22 mouse cellular contexts compared by ENCODE assay signal in genomic region chr1:144695253-144695652, GRCm38 (mm10).
"Had no signal": no experiment of that assay in that cellular context is flagged by ENCODE, and none has a peak within 500 bp of the region (broad histone marks: within the 10 kb centered on the region; RNA-seq: fewer than 3 reads in every experiment).

No protein-coding gene starts in this region.

- DNase-seq: liver, embryonic 13.5 days; liver, postnatal 0 days; lung, adult 2 months; lung, postnatal 14 days; lung, postnatal 36 days; retina, postnatal 1 day; right cerebral cortex, adult 18-20 months; right cerebral cortex, postnatal 25 days; right cerebral cortex, postnatal 4 days; spleen, adult 18-20 months; thymus, adult 2 months; thymus, postnatal 25 days had no signal

- H3K9ac ChIP-seq: liver, embryonic 13.5 days; liver, embryonic 15.5 days; liver, postnatal 0 days; lung, embryonic 15.5 days; midbrain, embryonic 13.5 days; midbrain, embryonic 15.5 days; neural tube, embryonic 12.5 days; stomach, embryonic 15.5 days had no signal

- H3K4me2 ChIP-seq: liver, embryonic 13.5 days; liver, embryonic 15.5 days; lung, embryonic 15.5 days; midbrain, embryonic 11.5 days; midbrain, embryonic 13.5 days; midbrain, embryonic 15.5 days; neural tube, embryonic 12.5 days; stomach, embryonic 15.5 days had no signal

- H3K27ac ChIP-seq: liver, embryonic 13.5 days; liver, embryonic 15.5 days; lung, embryonic 15.5 days; macrophage; midbrain, embryonic 13.5 days; midbrain, embryonic 15.5 days; neural tube, embryonic 12.5 days; stomach, embryonic 15.5 days; stomach, postnatal 0 days had no signal

- H3K36me3 ChIP-seq: liver, embryonic 13.5 days; liver, embryonic 15.5 days; lung, embryonic 15.5 days; midbrain, embryonic 13.5 days; midbrain, embryonic 15.5 days; neural tube, embryonic 12.5 days; stomach, embryonic 15.5 days had no signal

- H3K27me3 ChIP-seq: liver, embryonic 13.5 days; liver, embryonic 15.5 days; lung, embryonic 15.5 days; midbrain, embryonic 13.5 days; midbrain, embryonic 15.5 days; neural tube, embryonic 12.5 days; stomach, embryonic 15.5 days had no signal

- H3K4me1 ChIP-seq: liver, embryonic 13.5 days; liver, embryonic 15.5 days; lung, embryonic 15.5 days; midbrain, embryonic 13.5 days; midbrain, embryonic 15.5 days; neural tube, embryonic 12.5 days; stomach, embryonic 15.5 days had no signal

- ATAC-seq: liver, postnatal 0 days; lung, postnatal 0 days; midbrain, embryonic 13.5 days; midbrain, embryonic 15.5 days had no signal

- H3K9me3 ChIP-seq: liver, embryonic 13.5 days; liver, embryonic 15.5 days; lung, embryonic 15.5 days; midbrain, embryonic 13.5 days; midbrain, embryonic 15.5 days; neural tube, embryonic 12.5 days; stomach, embryonic 15.5 days had no signal

- H3K4me3 ChIP-seq: liver, embryonic 13.5 days; liver, embryonic 15.5 days; lung, embryonic 15.5 days; midbrain, embryonic 13.5 days; midbrain, embryonic 15.5 days; neural tube, embryonic 12.5 days; stomach, embryonic 15.5 days had no signal
